Mouse (Mus musculus): ENCODE data around the gene Atp6v1a. TPM values are rescaled to one million over a fixed set of nuclear protein-coding genes. Genes with fewer than 3 reads are reported as not detected.
A peak's percentile ranks its signal among the peaks of the same experiment; 100 is the strongest.

Atp6v1a gene
- polyA plus RNA-seq (2015; fragmentation: Nextera tagmentation; extraction: Ambion mirVana) = 44.2 and 46.2 TPM in 2 replicates

GRCm38 (mm10) chr16:44139536-44140185 is at the start of gene Atp6v1a, which contains the start of gene Naa50:
Atp6v1a (minus strand) TSS chr16:44139705.
Naa50 (plus strand) TSS chr16:44139830.
- Histone ChIP-seq H3K4me1 (peaks cover 20% of the 10 kb centered on the region), H3K9me3 (no peaks in the 10 kb centered on the region), H3K4me2 (replicated peaks) (peak within 1 kb of the TSS; percentile 96), H3K36me3 (no peaks in the 10 kb centered on the region), H3K27ac (peak within 1 kb of the TSS; percentile 97), H3K27me3 (no peaks in the 10 kb centered on the region), H3K9ac (peak within 1 kb of the TSS; percentile 95), H3K4me3 (peak within 1 kb of the TSS; percentile 98)
- peak; percentile 90 for ATAC-seq (ENCODE audit: low FRiP score, low read depth)
- 0% methylated on average over 46 of the region's 71 CpGs for WGBS

- Histone ChIP-seq H3K4me2 (replicated peaks) (no peak overlapping the region), H3K4me3 (no peak overlapping the region), H3K27ac (no peak overlapping the region), H3K9me3 (peaks cover 5% of the 10 kb centered on the region; the same call in 1 of the 2 replicates), H3K4me1 (peaks cover 9% of the 10 kb centered on the region), H3K27me3 (no peaks in the 10 kb centered on the region), H3K36me3 (peaks cover 8% of the 10 kb centered on the region), H3K9ac (no peak overlapping the region)
- no peak for ATAC-seq (ENCODE audit: low FRiP score, low read depth)
- 83% methylated on average over 3 of the region's 3 CpGs for WGBS
These were observed 49.3 kb upstream of the Atp6v1a start for GRCm38 (mm10) chr16:44188766-44189165.

- no peak overlapping the region for H3K9ac ChIP-seq
- peaks cover 5% of the 10 kb centered on the region; the same call in 1 of the 2 replicates for H3K9me3 ChIP-seq
- WGBS = 93% methylated on average over 4 of the region's 4 CpGs
- no peak overlapping the region for H3K4me3 ChIP-seq
- H3K27me3 ChIP-seq = no peaks in the 10 kb centered on the region
- H3K4me2 ChIP-seq (replicated peaks) = no peak overlapping the region
- H3K4me1 ChIP-seq = peaks cover 9% of the 10 kb centered on the region
- H3K36me3 ChIP-seq = peaks cover 8% of the 10 kb centered on the region
- ATAC-seq (ENCODE audit: low FRiP score, low read depth) = no peak
- H3K27ac ChIP-seq = no peak overlapping the region
These were observed 47.7 kb upstream of the Atp6v1a start for GRCm38 (mm10) chr16:44187172-44187571.

- Histone ChIP-seq H3K4me3 (no peak overlapping the region), H3K4me1 (peaks cover 9% of the 10 kb centered on the region), H3K36me3 (peaks cover 11% of the 10 kb centered on the region), H3K9ac (no peak overlapping the region), H3K27me3 (no peaks in the 10 kb centered on the region), H3K27ac (no peak overlapping the region; the same call in 1 of the 2 replicates), H3K4me2 (replicated peaks) (no peak overlapping the region), H3K9me3 (peaks cover 5% of the 10 kb centered on the region; the same call in 1 of the 2 replicates)
- ATAC-seq (ENCODE audit: low FRiP score, low read depth) = peak; percentile 64; the same call in 1 of the 2 replicates
- 30% methylated on average over 3 of the region's 3 CpGs for WGBS
These were observed 45.3 kb upstream of the Atp6v1a start for GRCm38 (mm10) chr16:44184769-44185168.

- H3K9ac ChIP-seq = no peak overlapping the region
- no peak overlapping the region for H3K27ac ChIP-seq
- H3K27me3 ChIP-seq = no peaks in the 10 kb centered on the region
- peaks cover 9% of the 10 kb centered on the region for H3K4me1 ChIP-seq
- no peak overlapping the region for H3K4me2 ChIP-seq (replicated peaks)
- H3K9me3 ChIP-seq = no peaks in the 10 kb centered on the region
- ATAC-seq (ENCODE audit: low FRiP score, low read depth) = no peak
- 93% methylated on average over 1 of the region's 1 CpGs for WGBS
- H3K36me3 ChIP-seq = peaks cover 6% of the 10 kb centered on the region
- H3K4me3 ChIP-seq = no peak overlapping the region
These were observed 43.1 kb upstream of the Atp6v1a start for GRCm38 (mm10) chr16:44182597-44182996.

- Histone ChIP-seq H3K9me3 (no peaks in the 10 kb centered on the region), H3K27me3 (no peaks in the 10 kb centered on the region), H3K27ac (no peak overlapping the region), H3K36me3 (peaks cover 6% of the 10 kb centered on the region), H3K4me2 (replicated peaks) (no peak overlapping the region), H3K9ac (no peak overlapping the region), H3K4me3 (no peak overlapping the region), H3K4me1 (peaks cover 13% of the 10 kb centered on the region)
- no peak for ATAC-seq (ENCODE audit: low FRiP score, low read depth)
- 38% methylated on average over 1 of the region's 1 CpGs for WGBS
These were observed 39.0 kb upstream of the Atp6v1a start for GRCm38 (mm10) chr16:44178555-44178954.

GRCm38 (mm10) chr16:44176511-44176910 is 37.0 kb upstream of the Atp6v1a start:
- H3K4me2 ChIP-seq (replicated peaks) = no peak overlapping the region
- no peak overlapping the region for H3K9ac ChIP-seq
- no peak overlapping the region for H3K27ac ChIP-seq
- ATAC-seq (ENCODE audit: low FRiP score, low read depth) = no peak
- 95% methylated on average over 2 of the region's 2 CpGs for WGBS
- no peak overlapping the region for H3K4me3 ChIP-seq
- peaks cover 17% of the 10 kb centered on the region for H3K4me1 ChIP-seq
- no peaks in the 10 kb centered on the region for H3K9me3 ChIP-seq
- peaks cover under 1% of the 10 kb centered on the region for H3K36me3 ChIP-seq
- H3K27me3 ChIP-seq = no peaks in the 10 kb centered on the region

- no peak for ATAC-seq (ENCODE audit: low FRiP score, low read depth)
- Histone ChIP-seq H3K9me3 (no peaks in the 10 kb centered on the region), H3K36me3 (no peaks in the 10 kb centered on the region; the same call in 1 of the 2 replicates), H3K4me3 (0 out of 2 replicates have a peak overlapping the region, but pooled peaks have one; percentile 5), H3K4me2 (replicated peaks) (peak overlapping the region; percentile 32; the same call in 1 of the 2 replicates), H3K27ac (no peak overlapping the region), H3K4me1 (peaks cover 17% of the 10 kb centered on the region), H3K9ac (no peak overlapping the region), H3K27me3 (no peaks in the 10 kb centered on the region)
- WGBS = 41% methylated on average over 1 of the region's 1 CpGs
These were observed 35.5 kb upstream of the Atp6v1a start for GRCm38 (mm10) chr16:44175001-44175400.

GRCm38 (mm10) chr16:44173966-44174530 is 34.5 kb upstream of the Atp6v1a start:
- H3K27me3 ChIP-seq = no peaks in the 10 kb centered on the region
- H3K9ac ChIP-seq = peak overlapping the region; percentile 96
- 19% methylated on average over 7 of the region's 7 CpGs for WGBS
- peak overlapping the region; percentile 72 for H3K4me2 ChIP-seq (replicated peaks)
- peak overlapping the region; percentile 86 for H3K4me3 ChIP-seq
- ATAC-seq (ENCODE audit: low FRiP score, low read depth) = no peak
- H3K4me1 ChIP-seq = peaks cover 17% of the 10 kb centered on the region
- H3K9me3 ChIP-seq = no peaks in the 10 kb centered on the region
- H3K27ac ChIP-seq = peak overlapping the region; percentile 93
- no peaks in the 10 kb centered on the region; the same call in 1 of the 2 replicates for H3K36me3 ChIP-seq

- ATAC-seq (ENCODE audit: low FRiP score, low read depth) = peak; percentile 69
- Histone ChIP-seq H3K4me2 (replicated peaks) (peak within 1 kb of the TSS; percentile 72), H3K4me3 (peak within 1 kb of the TSS; percentile 86), H3K27ac (peak within 1 kb of the TSS; percentile 93), H3K4me1 (peaks cover 17% of the 10 kb centered on the region), H3K9me3 (no peaks in the 10 kb centered on the region), H3K36me3 (no peaks in the 10 kb centered on the region; the same call in 1 of the 2 replicates), H3K27me3 (no peaks in the 10 kb centered on the region), H3K9ac (peak within 1 kb of the TSS; percentile 96)
- under 1% methylated on average over 36 of the region's 77 CpGs for WGBS
These were observed 33.8 kb upstream of the Atp6v1a start, which contains the start of gene Usf3 for GRCm38 (mm10) chr16:44173155-44173941. Usf3 (plus strand) TSS chr16:44173246.

GRCm38 (mm10) chr16:44172297-44173154 is 33.0 kb upstream of the Atp6v1a start:
- peak; percentile 100 for ATAC-seq (ENCODE audit: low FRiP score, low read depth)
- no peaks in the 10 kb centered on the region for H3K9me3 ChIP-seq
- WGBS = under 1% methylated on average over 26 of the region's 26 CpGs

More at GRCm38 (mm10) chr16:44172297-44173154, 33.0 kb upstream of the Atp6v1a start:
- Histone ChIP-seq H3K4me1 (peaks cover 17% of the 10 kb centered on the region), H3K36me3 (no peaks in the 10 kb centered on the region), H3K4me2 (replicated peaks) (peak overlapping the region; percentile 69), H3K4me3 (peak overlapping the region; percentile 86), H3K27me3 (no peaks in the 10 kb centered on the region), H3K9ac (peak overlapping the region; percentile 96), H3K27ac (peak overlapping the region; percentile 93)

Data from limb, embryonic 13.5 days (tissue).